Mouse (Mus musculus): ENCODE measurements around the gene Taf4. TPM values are rescaled to one million over a fixed set of nuclear protein-coding genes. Genes with fewer than 3 reads are reported as not detected.

Taf4 gene
- total and polyA plus RNA-seq, 2 experiments from 2014 or later: 2.5 to 12.1 TPM

GRCm38 (mm10) chr2:179896949-179897348, 79.5 kb downstream of the Taf4 start:
- Histone ChIP-seq H3K27ac (no peak overlapping the region), H3K4me3 (ENCODE audit: low read length) (no peak overlapping the region), H3K9ac (replicated peaks; ENCODE audit: low read length) (no peak overlapping the region), H3K4me1 (ENCODE audit: insufficient read depth, low read length) (no peaks in the 10 kb centered on the region), H3K36me3 (ENCODE audit: insufficient read depth, low read length) (no peaks in the 10 kb centered on the region), H3K27me3 (ENCODE audit: insufficient read depth, low read length) (no peaks in the 10 kb centered on the region), H3K4me2 (ENCODE audit: low read depth, low read length) (no peak overlapping the region), H3K9me3 (ENCODE audit: low read length) (no peaks in the 10 kb centered on the region)
- 67% methylated on average over 2 of the region's 2 CpGs for WGBS
- ATAC-seq: no peak
- no peak for TF ChIP-seq CTCF (IDR thresholded peaks at IDR 0.05; ENCODE audit: low read depth)
- DNase-seq (ENCODE audit: low spot score): no peak

GRCm38 (mm10) chr2:179891048-179891447, 85.4 kb downstream of the Taf4 start:
- Histone ChIP-seq H3K36me3 (ENCODE audit: insufficient read depth, low read length) (no peaks in the 10 kb centered on the region; the same call in 1 of the 2 replicates), H3K27ac (no peak overlapping the region), H3K4me3 (ENCODE audit: low read length) (no peak overlapping the region), H3K27me3 (ENCODE audit: insufficient read depth, low read length) (no peaks in the 10 kb centered on the region), H3K9ac (replicated peaks; ENCODE audit: low read length) (no peak overlapping the region), H3K4me1 (ENCODE audit: insufficient read depth, low read length) (no peaks in the 10 kb centered on the region), H3K4me2 (ENCODE audit: low read depth, low read length) (no peak overlapping the region), H3K9me3 (ENCODE audit: low read length) (no peaks in the 10 kb centered on the region)
- no peak for TF ChIP-seq CTCF (IDR thresholded peaks at IDR 0.05; ENCODE audit: low read depth)
- DNase-seq (ENCODE audit: low spot score) (no peak), ATAC-seq (no peak)
- 90% methylated on average over 3 of the region's 3 CpGs for WGBS

- DNase-seq (ENCODE audit: low spot score): no peak
- H3K4me1 ChIP-seq (ENCODE audit: insufficient read depth, low read length): no peaks in the 10 kb centered on the region
- ATAC-seq: no peak
- no peak overlapping the region for H3K9ac ChIP-seq (replicated peaks; ENCODE audit: low read length)
- no peak overlapping the region for H3K4me3 ChIP-seq (ENCODE audit: low read length)
- TF ChIP-seq CTCF (IDR thresholded peaks at IDR 0.05; ENCODE audit: low read depth): no peak
- no peak overlapping the region for H3K27ac ChIP-seq
- H3K4me2 ChIP-seq (ENCODE audit: low read depth, low read length): no peak overlapping the region
- H3K27me3 ChIP-seq (ENCODE audit: insufficient read depth, low read length): no peaks in the 10 kb centered on the region
- H3K36me3 ChIP-seq (ENCODE audit: insufficient read depth, low read length): no peaks in the 10 kb centered on the region
- 58% methylated on average over 7 of the region's 7 CpGs for WGBS
- H3K9me3 ChIP-seq (ENCODE audit: low read length): no peaks in the 10 kb centered on the region
Measured at GRCm38 (mm10) chr2:179884561-179884960, 91.9 kb downstream of the Taf4 start.

- DNase-seq (ENCODE audit: low spot score) (peak; percentile 65), ATAC-seq (no peak)
- no peak overlapping the region for H3K27ac ChIP-seq
- H3K36me3 ChIP-seq (ENCODE audit: insufficient read depth, low read length): no peaks in the 10 kb centered on the region
- WGBS: 49% methylated on average over 9 of the region's 9 CpGs
- no peaks in the 10 kb centered on the region for H3K4me1 ChIP-seq (ENCODE audit: insufficient read depth, low read length)
- no peaks in the 10 kb centered on the region for H3K9me3 ChIP-seq (ENCODE audit: low read length)
- H3K9ac ChIP-seq (replicated peaks; ENCODE audit: low read length): no peak overlapping the region
- TF ChIP-seq CTCF (IDR thresholded peaks at IDR 0.05; ENCODE audit: low read depth): peak; percentile 73
- H3K27me3 ChIP-seq (ENCODE audit: insufficient read depth, low read length): no peaks in the 10 kb centered on the region
- no peak overlapping the region for H3K4me3 ChIP-seq (ENCODE audit: low read length)
- no peak overlapping the region for H3K4me2 ChIP-seq (ENCODE audit: low read depth, low read length)
Measured at GRCm38 (mm10) chr2:179877551-179878215, 98.8 kb downstream of the Taf4 start.

GRCm38 (mm10) chr2:179875147-179875546, 101.3 kb downstream of the Taf4 start:
- Histone ChIP-seq H3K4me2 (ENCODE audit: low read depth, low read length) (no peak overlapping the region), H3K36me3 (ENCODE audit: insufficient read depth, low read length) (no peaks in the 10 kb centered on the region), H3K4me1 (ENCODE audit: insufficient read depth, low read length) (peaks cover under 1% of the 10 kb centered on the region; the same call in 1 of the 2 replicates), H3K9me3 (ENCODE audit: low read length) (no peaks in the 10 kb centered on the region), H3K27ac (no peak overlapping the region), H3K4me3 (ENCODE audit: low read length) (no peak overlapping the region), H3K27me3 (ENCODE audit: insufficient read depth, low read length) (no peaks in the 10 kb centered on the region), H3K9ac (replicated peaks; ENCODE audit: low read length) (no peak overlapping the region)
- ATAC-seq (peak; percentile 63), DNase-seq (ENCODE audit: low spot score) (peak; percentile 89)
- TF ChIP-seq CTCF (IDR thresholded peaks at IDR 0.05; ENCODE audit: low read depth): peak; percentile 94
- 2% methylated on average over 3 of the region's 3 CpGs for WGBS

- peak; percentile 6; the same call in 1 of the 2 replicates for ATAC-seq
- peak; percentile 42 for DNase-seq (ENCODE audit: low spot score)
Measured at GRCm38 (mm10) chr2:179873315-179873714, 103.1 kb downstream of the Taf4 start.

GRCm38 (mm10) chr2:179872724-179873123, 103.7 kb downstream of the Taf4 start:
- no peak overlapping the region for H3K4me2 ChIP-seq (ENCODE audit: low read depth, low read length)
- peak; percentile 92 for TF ChIP-seq CTCF (IDR thresholded peaks at IDR 0.05; ENCODE audit: low read depth)
- 63% methylated on average over 5 of the region's 5 CpGs for WGBS
- no peaks in the 10 kb centered on the region for H3K36me3 ChIP-seq (ENCODE audit: insufficient read depth, low read length)
- H3K4me1 ChIP-seq (ENCODE audit: insufficient read depth, low read length): peaks cover 6% of the 10 kb centered on the region
- no peaks in the 10 kb centered on the region for H3K27me3 ChIP-seq (ENCODE audit: insufficient read depth, low read length)
- DNase-seq (ENCODE audit: low spot score) (peak; percentile 84), ATAC-seq (peak; percentile 46)
- no peak overlapping the region for H3K4me3 ChIP-seq (ENCODE audit: low read length)
- no peak overlapping the region for H3K9ac ChIP-seq (replicated peaks; ENCODE audit: low read length)
- no peak overlapping the region for H3K27ac ChIP-seq
- no peaks in the 10 kb centered on the region for H3K9me3 ChIP-seq (ENCODE audit: low read length)

More at GRCm38 (mm10) chr2:179873315-179873714, 103.1 kb downstream of the Taf4 start:
- Histone ChIP-seq H3K9me3 (ENCODE audit: low read length) (no peaks in the 10 kb centered on the region), H3K4me3 (ENCODE audit: low read length) (no peak overlapping the region), H3K36me3 (ENCODE audit: insufficient read depth, low read length) (no peaks in the 10 kb centered on the region), H3K27ac (no peak overlapping the region), H3K9ac (replicated peaks; ENCODE audit: low read length) (no peak overlapping the region), H3K4me2 (ENCODE audit: low read depth, low read length) (no peak overlapping the region), H3K4me1 (ENCODE audit: insufficient read depth, low read length) (peaks cover 6% of the 10 kb centered on the region), H3K27me3 (ENCODE audit: insufficient read depth, low read length) (no peaks in the 10 kb centered on the region)
- WGBS: 34% methylated on average over 5 of the region's 5 CpGs
- TF ChIP-seq CTCF (IDR thresholded peaks at IDR 0.05; ENCODE audit: low read depth): peak; percentile 73

Data from hindbrain, postnatal 0 days (tissue).